In the genomic region with DNA sequence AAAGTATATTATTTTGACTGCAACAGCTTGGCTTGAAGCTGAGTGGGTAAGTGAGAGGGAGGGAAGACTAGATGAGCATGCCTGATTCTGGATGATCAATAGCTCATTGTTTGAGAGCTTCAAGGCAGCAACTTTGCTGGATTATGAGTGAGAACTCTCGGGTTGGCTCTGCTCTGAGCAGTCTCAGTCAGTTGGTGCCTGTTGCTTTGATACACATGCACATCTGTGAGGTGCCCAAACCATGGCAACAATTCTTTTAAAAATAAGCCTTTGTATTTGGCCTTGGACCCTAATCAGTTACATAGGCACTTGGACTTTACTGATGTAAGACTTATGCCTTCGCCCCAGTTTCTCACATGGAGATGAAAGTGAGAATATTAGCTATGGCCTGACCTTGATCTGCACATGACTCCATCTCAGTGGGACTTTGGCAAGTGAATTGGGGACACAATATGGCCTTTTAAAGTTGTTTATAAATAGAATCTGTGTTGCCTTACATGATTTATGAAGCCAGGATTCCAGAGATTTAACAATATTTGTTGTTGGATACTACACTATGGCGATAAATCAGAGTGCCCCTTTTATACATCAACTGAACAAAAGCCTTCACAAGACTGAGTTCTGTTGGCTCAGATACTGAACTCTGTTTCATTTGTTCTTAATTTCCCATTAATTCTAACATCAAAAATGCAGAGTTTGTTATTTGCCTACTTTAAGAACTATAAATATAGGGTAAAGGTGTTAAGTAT, we compare ENCODE assay signal across 13 mouse cellular contexts.
DNase-seq lines count a peak whose midpoint lies in the region; ATAC-seq lines count a peak whose summit lies in the region.
"Had no signal": no experiment of that assay in that cellular context is flagged by ENCODE, and none has a peak within 500 bp of the region (broad histone marks: within the 10 kb centered on the region; RNA-seq: fewer than 3 reads in every experiment).

No protein-coding gene starts in this region.

- no peaks in the 10 kb centered on the region for H3K27me3 ChIP-seq in hindbrain, embryonic 16.5 days (replicated peaks; ENCODE audit: control insufficient read depth, insufficient read depth, low read length)
- H3K27me3 ChIP-seq in neural tube, embryonic 15.5 days (replicated peaks) = no peaks in the 10 kb centered on the region

- H3K36me3 ChIP-seq in hindbrain, embryonic 16.5 days (ENCODE audit: control insufficient read depth, insufficient read depth, low read length) = no peaks in the 10 kb centered on the region
- no peaks in the 10 kb centered on the region for H3K36me3 ChIP-seq in neural tube, embryonic 15.5 days
- H3K36me3 ChIP-seq: limb, embryonic 10.5 days had no signal

- H3K4me3 ChIP-seq in hindbrain, embryonic 16.5 days (ENCODE audit: low read length) = no peak overlapping the region
- no peak overlapping the region for H3K4me3 ChIP-seq in neural tube, embryonic 15.5 days (replicated peaks)
- H3K4me3 ChIP-seq: limb, embryonic 10.5 days had no signal

- no peak overlapping the region; the same call in 1 of the 2 replicates for H3K27ac ChIP-seq in hindbrain, embryonic 16.5 days (ENCODE audit: low read depth, low read length)
- H3K27ac ChIP-seq in neural tube, embryonic 15.5 days (replicated peaks) = no peak overlapping the region
- H3K27ac ChIP-seq: limb, embryonic 10.5 days had no signal

- no peak overlapping the region for H3K9ac ChIP-seq in hindbrain, embryonic 16.5 days (ENCODE audit: low read depth, low read length)
- no peak overlapping the region for H3K9ac ChIP-seq in neural tube, embryonic 15.5 days (replicated peaks)

- ATAC-seq in hindbrain, embryonic 16.5 days = peak; percentile 95
- ATAC-seq in neural tube, embryonic 15.5 days (ENCODE audit: low FRiP score) = peak; percentile 55; the same call in 1 of the 2 replicates
- no peak for ATAC-seq in megakaryocyte progenitor cell, adult 5-6 weeks (replicated peaks; ENCODE audit: poor library complexity)

- no peaks in the 10 kb centered on the region; the same call in 1 of the 2 replicates for H3K4me1 ChIP-seq in hindbrain, embryonic 16.5 days (ENCODE audit: control insufficient read depth, insufficient read depth, low read depth, low read length)
- H3K4me1 ChIP-seq in neural tube, embryonic 15.5 days = peaks cover 11% of the 10 kb centered on the region
- H3K4me1 ChIP-seq: limb, embryonic 10.5 days had no signal

- H3K9me3 ChIP-seq in hindbrain, embryonic 16.5 days (ENCODE audit: control insufficient read depth, low read length) = no peaks in the 10 kb centered on the region
- H3K9me3 ChIP-seq in neural tube, embryonic 15.5 days (replicated peaks) = no peaks in the 10 kb centered on the region
- H3K9me3 ChIP-seq: limb, embryonic 10.5 days had no signal

- WGBS in hindbrain, embryonic 16.5 days = 28% methylated on average over 3 of the region's 3 CpGs
- 39% methylated on average over 3 of the region's 3 CpGs for WGBS in neural tube, embryonic 15.5 days

- peak; percentile 0 to 7 for DNase-seq in layer of hippocampus, adult 18-20 months (ENCODE audit: low spot score in 2 of 2)
- DNase-seq in layer of hippocampus, postnatal 25 days (ENCODE audit: extremely low spot score in 1 of 2, low spot score in 1 of 2) = no peak
- peak; percentile 36 to 44 for DNase-seq in cerebellum, postnatal 10 days
- no peak for DNase-seq in lung, postnatal 10 days
- no peak for DNase-seq in spleen, postnatal 36 days (ENCODE audit: low spot score in 2 of 2)
- DNase-seq: adrenal gland, adult 8-10 months; gastrocnemius, postnatal 25 days; heart, postnatal 14 days; kidney, adult 8-10 months had no signal

- no peak overlapping the region for H3K4me2 ChIP-seq in hindbrain, embryonic 16.5 days (ENCODE audit: low read length)
- H3K4me2 ChIP-seq in neural tube, embryonic 15.5 days = no peak overlapping the region

Comparison
In these comparisons a context has a peak if more than half of its experiments do, and no peak if none do; other contexts are left out.
1. DNase-seq: peak in layer of hippocampus, adult 18-20 months (2 of 2) and cerebellum, postnatal 10 days (2 of 2); none in layer of hippocampus, postnatal 25 days (0 of 2), lung, postnatal 10 days (single experiment) and spleen, postnatal 36 days (0 of 2).